Mouse (Mus musculus): Measurements from ENCODE around the gene Cpa2. TPM values are rescaled to one million over a fixed set of nuclear protein-coding genes. Genes with fewer than 3 reads are reported as not detected.

The Cpa2 gene
- polyA plus RNA-seq, 1 experiment: not detected

- TF ChIP-seq GATA1 (IDR thresholded peaks at IDR 0.05; ENCODE audit: low read length): no peak
Observed at GRCm38 (mm10) chr6:30543077-30543476, 1.7 kb downstream of the Cpa2 start.

- no peak for TF ChIP-seq GATA1 (IDR thresholded peaks at IDR 0.05; ENCODE audit: low read length)
Observed at GRCm38 (mm10) chr6:30543851-30544250, 2.5 kb downstream of the Cpa2 start.

GRCm38 (mm10) chr6:30545689-30546088, 4.3 kb downstream of the Cpa2 start:
- no peak for TF ChIP-seq GATA1 (IDR thresholded peaks at IDR 0.05; ENCODE audit: low read length)

GRCm38 (mm10) chr6:30546571-30547273, 5.3 kb downstream of the Cpa2 start:
- TF ChIP-seq GATA1 (IDR thresholded peaks at IDR 0.05; ENCODE audit: low read length): no peak

GRCm38 (mm10) chr6:30547274-30547645, 5.9 kb downstream of the Cpa2 start:
- TF ChIP-seq GATA1 (IDR thresholded peaks at IDR 0.05; ENCODE audit: low read length): no peak

- no peak for TF ChIP-seq GATA1 (IDR thresholded peaks at IDR 0.05; ENCODE audit: low read length)
Observed at GRCm38 (mm10) chr6:30547656-30548306, 6.4 kb downstream of the Cpa2 start.

GRCm38 (mm10) chr6:30549231-30549761, 7.9 kb downstream of the Cpa2 start:
- TF ChIP-seq GATA1 (IDR thresholded peaks at IDR 0.05; ENCODE audit: low read length): no peak

GRCm38 (mm10) chr6:30550496-30551192, 9.3 kb downstream of the Cpa2 start:
- TF ChIP-seq GATA1 (IDR thresholded peaks at IDR 0.05; ENCODE audit: low read length): no peak

- TF ChIP-seq GATA1 (IDR thresholded peaks at IDR 0.05; ENCODE audit: low read length): no peak
Observed at GRCm38 (mm10) chr6:30551193-30551515, 9.8 kb downstream of the Cpa2 start.

GRCm38 (mm10) chr6:30551644-30552580, 10.5 kb downstream of the Cpa2 start:
- no peak for TF ChIP-seq GATA1 (IDR thresholded peaks at IDR 0.05; ENCODE audit: low read length)

GRCm38 (mm10) chr6:30552628-30553027, 11.2 kb downstream of the Cpa2 start:
- no peak for TF ChIP-seq GATA1 (IDR thresholded peaks at IDR 0.05; ENCODE audit: low read length)

- TF ChIP-seq GATA1 (IDR thresholded peaks at IDR 0.05; ENCODE audit: low read length): no peak
Observed at GRCm38 (mm10) chr6:30553381-30554010, 12.1 kb downstream of the Cpa2 start.

- no peak for TF ChIP-seq GATA1 (IDR thresholded peaks at IDR 0.05; ENCODE audit: low read length)
Observed at GRCm38 (mm10) chr6:30554092-30554491, 12.7 kb downstream of the Cpa2 start.

GRCm38 (mm10) chr6:30554621-30555170, 13.3 kb downstream of the Cpa2 start:
- no peak for TF ChIP-seq GATA1 (IDR thresholded peaks at IDR 0.05; ENCODE audit: low read length)

GRCm38 (mm10) chr6:30556080-30556479, 14.7 kb downstream of the Cpa2 start:
- TF ChIP-seq GATA1 (IDR thresholded peaks at IDR 0.05; ENCODE audit: low read length): no peak

Data from G1E-ER4 (cell line).